Mouse (Mus musculus) hindbrain, postnatal 0 days (tissue): ENCODE data around the gene Stox1. TPM values are rescaled to one million over a fixed set of nuclear protein-coding genes. Genes with fewer than 3 reads are reported as not detected.

ENCODE experiments used
- ATAC-seq: fragments of 200-750 bp; cut with Nextera tagmentation; 2 replicates; pipeline ENCODE4 v1.8.0; 2017; ENCODE audit warnings: mild to moderate bottlenecking, moderate TSS enrichment, moderate library complexity
- DNase-seq: peaks from one replicate; pipeline ENCODE4 v3.0.0-alpha.2; 2015; ENCODE audit warnings: low spot score
- H3K27ac ChIP-seq: fragments of 300-500 bp; sonication (generic); 2 replicates; pipeline ENCODE4 v1.5.1; 2014; ENCODE audit warnings: mild to moderate bottlenecking
- H3K27me3 ChIP-seq: fragments of 300-500 bp; sonication (generic); 2 replicates; pipeline ENCODE4 v1.6.1; 2014; ENCODE audit warnings: low read length, mixed read lengths; ENCODE audit not compliant: insufficient read depth
- H3K36me3 ChIP-seq: fragments of 300-500 bp; sonication (generic); 2 replicates; pipeline ENCODE4 v1.6.1; 2014; ENCODE audit warnings: low read length, mixed read lengths; ENCODE audit not compliant: insufficient read depth
- H3K4me1 ChIP-seq: fragments of 300-500 bp; sonication (generic); 2 replicates; pipeline ENCODE4 v1.6.1; 2014; ENCODE audit warnings: antibody characterized with exemption, low read length, mixed read lengths; ENCODE audit not compliant: insufficient read depth
- H3K4me2 ChIP-seq: fragments of 300-500 bp; sonication (generic); 2 replicates; pipeline ENCODE4 v1.6.1; 2014; ENCODE audit warnings: low read depth, mild to moderate bottlenecking, low read length, moderate library complexity, mixed read lengths
- H3K4me3 ChIP-seq: fragments of 300-500 bp; sonication (generic); 2 replicates; pipeline ENCODE4 v1.5.1; 2014; ENCODE audit warnings: low read length
- H3K9ac ChIP-seq: fragments of 300-500 bp; sonication (generic); replicated peaks from 2 replicates; pipeline ENCODE4 v1.6.1; 2014; ENCODE audit warnings: mild to moderate bottlenecking, low read length, moderate library complexity, mixed read lengths
- H3K9me3 ChIP-seq: fragments of 300-500 bp; sonication (generic); 2 replicates; pipeline ENCODE4 v1.6.1; 2016; ENCODE audit warnings: low read length, mixed read lengths
- CTCF ChIP-seq: IDR thresholded peaks from 2 replicates; pipeline ENCODE4 v1.5.1; 2016; ENCODE audit warnings: antibody characterized with exemption, control low read depth, low read depth
- WGBS: fragments of 180-500 bp; shearing (Covaris S2); extraction: QIAGEN DNeasy Blood & Tissue Kit; methylation state at CpG from one replicate; pipeline ENCODE4 v1.1.7; 2014; 5-methylcytosine and 5-hydroxymethylcytosine counted together
- microRNA-seq, 2 experiments: library from miRNA; unstranded; fragments of <30 nt; microRNA quantifications; one replicate each; pipeline ENCODE4; 2016
- polyA plus RNA-seq: library from polyadenylated mRNA; unstranded; fragments of >200 nt; fragmentation: Nextera tagmentation; extraction: Ambion mirVana; gene quantifications from 2 replicates; pipeline ENCODE4 v1.2.1, GENCODE M21; 2015
- total RNA-seq: library from RNA; depleted of rRNA; stranded (reverse); fragments of >200 nt; gene quantifications from 2 replicates; pipeline ENCODE4 v1.2.3, GENCODE M21; 2014; rRNA removed

The Stox1 gene
- total and polyA plus RNA-seq, 2 experiments from 2014 or later: 3.9 to 4.8 TPM

DNA sequence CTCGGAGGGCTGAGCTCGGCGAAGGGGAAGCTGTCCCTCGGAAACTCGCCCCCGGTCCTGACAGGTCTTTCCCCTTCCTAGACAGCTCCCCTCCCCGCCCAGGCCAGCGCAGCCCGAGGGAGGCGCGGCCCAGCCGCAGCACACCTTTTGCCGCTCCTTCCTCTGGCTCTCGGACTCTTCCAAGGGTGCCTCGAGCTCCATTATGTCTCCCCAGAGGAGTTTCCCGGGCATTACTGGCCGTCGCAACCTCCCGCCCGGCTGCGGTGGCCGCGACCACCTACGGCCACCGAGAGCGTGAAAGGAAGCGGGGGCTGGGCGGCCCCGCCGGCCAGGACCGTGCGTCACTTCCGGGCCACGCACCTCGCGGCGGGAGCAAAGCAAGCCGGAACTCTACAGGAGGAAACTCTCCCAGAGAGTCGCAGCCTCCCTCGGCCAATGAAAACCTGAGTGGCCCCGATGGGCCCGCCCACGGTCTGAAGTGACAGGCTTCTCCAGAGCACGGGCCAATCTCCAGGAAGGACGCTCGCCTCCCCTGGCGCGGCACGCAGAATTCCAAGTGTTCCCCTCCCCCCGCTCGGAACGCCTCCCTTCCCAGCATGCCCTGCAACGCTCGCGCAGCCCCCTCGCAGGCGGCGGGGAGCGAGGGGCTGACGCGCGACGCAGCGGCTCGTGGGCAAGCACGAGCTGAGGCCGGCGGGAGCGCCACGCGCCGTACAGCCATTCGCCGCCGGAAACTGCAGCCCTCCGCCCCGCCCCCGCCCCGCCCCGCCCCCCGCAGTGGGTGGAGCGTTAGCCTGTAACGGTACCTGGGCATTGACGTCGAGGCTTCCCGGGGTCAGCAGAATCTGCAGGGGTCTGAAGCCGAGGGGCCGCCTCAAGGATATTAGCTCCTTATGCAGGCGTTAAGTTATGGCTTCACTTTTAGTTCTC lies 74.8 kb downstream of the Stox1 start, which contains the start of gene Ddx50:
Gene Ddx50 (minus strand): TSS at position 338 of the 930 bp plus-strand sequence.
- Histone ChIP-seq H3K9ac (peak within 1 kb of the TSS; percentile 96), H3K36me3 (peaks cover 8% of the 10 kb centered on the region; the same call in 1 of the 2 replicates), H3K9me3 (no peaks in the 10 kb centered on the region), H3K4me3 (peak within 1 kb of the TSS; percentile 95), H3K4me1 (no peaks in the 10 kb centered on the region; the same call in 1 of the 2 replicates), H3K27ac (peak within 1 kb of the TSS; percentile 97), H3K4me2 (peak within 1 kb of the TSS; percentile 82), H3K27me3 (no peaks in the 10 kb centered on the region)
- ATAC-seq: peak; percentile 100
- under 1% methylated on average over 79 of the region's 89 CpGs for WGBS
- no peak for TF ChIP-seq CTCF
- DNase-seq: peak; percentile 100

DNA sequence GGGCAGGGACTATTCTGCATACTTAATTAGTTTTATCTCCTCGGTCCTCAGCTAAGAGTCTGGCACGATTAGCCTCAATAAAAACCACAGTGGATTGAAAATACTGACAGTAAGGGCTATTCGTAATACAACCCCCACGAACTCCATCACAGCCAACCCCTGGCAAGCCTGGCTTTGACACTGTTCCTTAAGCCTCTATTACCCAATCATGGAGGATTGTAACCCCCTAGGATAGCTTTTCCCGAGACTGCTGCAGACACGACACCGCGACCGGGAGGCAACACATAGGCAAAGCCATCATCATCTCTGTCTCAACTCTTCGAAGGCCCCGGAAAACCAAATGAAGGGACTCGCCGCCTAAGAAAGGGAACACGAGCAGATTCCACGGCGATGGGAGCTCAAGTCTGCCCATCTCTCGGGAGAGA lies 75.6 kb downstream of the Stox1 start:
- DNase-seq (peak; percentile 53), ATAC-seq (no peak)
- Histone ChIP-seq H3K9ac (peak overlapping the region; percentile 96), H3K4me1 (no peaks in the 10 kb centered on the region; the same call in 1 of the 2 replicates), H3K4me2 (peak overlapping the region; percentile 82), H3K36me3 (peaks cover 11% of the 10 kb centered on the region; the same call in 1 of the 2 replicates), H3K27me3 (no peaks in the 10 kb centered on the region), H3K27ac (peak overlapping the region; percentile 97), H3K4me3 (peak overlapping the region; percentile 95), H3K9me3 (no peaks in the 10 kb centered on the region)
- no peak for TF ChIP-seq CTCF
- under 1% methylated on average over 17 of the region's 17 CpGs for WGBS

Small RNAs within 50 kb of the gene (microRNA-seq; reads per million reads assigned to microRNA genes)
- gene Mir7215: 0 reads per million in 2 experiments

Other genes starting within 250 kb of the Stox1 start
- 21.6 and 21.8 TPM in 2 replicates for gene Vps26a, start 239.3 kb downstream of the Stox1 start, total RNA-seq
- 45.7 and 52.4 TPM in 2 replicates for gene Vps26a, start 239.3 kb downstream of the Stox1 start, polyA plus RNA-seq
- 6.5 and 7.4 TPM in 2 replicates for gene Srgn, start 198.7 kb downstream of the Stox1 start, total RNA-seq
- gene Srgn, start 198.7 kb downstream of the Stox1 start, polyA plus RNA-seq: 20.8 and 22.0 TPM in 2 replicates
- 78.2 and 99.3 TPM in 2 replicates for gene Kif1bp, start 147.7 kb downstream of the Stox1 start, total RNA-seq
- gene Kif1bp, start 147.7 kb downstream of the Stox1 start, polyA plus RNA-seq: 69.6 and 71.2 TPM in 2 replicates
- 15.8 and 20.5 TPM in 2 replicates for gene Ddx21, start 123.8 kb downstream of the Stox1 start, total RNA-seq
- 10.0 and 10.1 TPM in 2 replicates for gene Ddx21, start 123.8 kb downstream of the Stox1 start, polyA plus RNA-seq
- 27.5 and 34.8 TPM in 2 replicates for gene Ddx50, start 74.9 kb downstream of the Stox1 start, total RNA-seq
- 76.8 and 77.5 TPM in 2 replicates for gene Ddx50, start 74.9 kb downstream of the Stox1 start, polyA plus RNA-seq
- 54.9 and 74.7 TPM in 2 replicates for gene Ccar1, start 66.2 kb upstream of the Stox1 start, total RNA-seq
- gene Ccar1, start 66.2 kb upstream of the Stox1 start, polyA plus RNA-seq: 78.3 and 81.7 TPM in 2 replicates
- gene Tet1, start 182.9 kb upstream of the Stox1 start, total RNA-seq: 32.8 and 39.5 TPM in 2 replicates
- gene Tet1, start 182.9 kb upstream of the Stox1 start, polyA plus RNA-seq: 30.3 and 32.2 TPM in 2 replicates
- gene Slc25a16, start 194.5 kb upstream of the Stox1 start, total RNA-seq: 15.7 and 23.1 TPM in 2 replicates
- 13.7 and 15.4 TPM in 2 replicates for gene Slc25a16, start 194.5 kb upstream of the Stox1 start, polyA plus RNA-seq
- 2.7 and 6.1 TPM in 2 replicates for gene Dna2, start 220.9 kb upstream of the Stox1 start, total RNA-seq
- 3.7 and 3.8 TPM in 2 replicates for gene Dna2, start 220.9 kb upstream of the Stox1 start, polyA plus RNA-seq